In genomic region chr14:25310671-25311151, GRCm38 (mm10) we compare ENCODE assay signal across 9 mouse cellular contexts.
DNase-seq lines count a peak whose midpoint lies in the region; ATAC-seq and TF ChIP-seq lines count a peak whose summit lies in the region.
"Had no signal": no experiment of that assay in that cellular context is flagged by ENCODE, and none has a peak within 500 bp of the region (broad histone marks: within the 10 kb centered on the region; RNA-seq: fewer than 3 reads in every experiment).

No protein-coding gene starts in this region.

- ATAC-seq in lung, embryonic 15.5 days (ENCODE audit: borderline replicate concordance, extremely low read depth, low FRiP score, low TSS enrichment) = no peak
- no peak for ATAC-seq in heart, embryonic 11.5 days (replicated peaks; ENCODE audit: insufficient number of reproducible peaks, low FRiP score, low TSS enrichment)

- H3K27me3 ChIP-seq in lung, embryonic 15.5 days = no peaks in the 10 kb centered on the region
- H3K27me3 ChIP-seq in heart, embryonic 11.5 days (ENCODE audit: control insufficient read depth, insufficient read depth, low read length) = no peaks in the 10 kb centered on the region; the same call in 1 of the 2 replicates
- H3K27me3 ChIP-seq in kidney, adult 2 months (replicated peaks; ENCODE audit: control insufficient read depth, insufficient read depth, low read length) = no peaks in the 10 kb centered on the region
- H3K27me3 ChIP-seq in small intestine, adult 2 months (ENCODE audit: control insufficient read depth, insufficient read depth, low read length) = no peaks in the 10 kb centered on the region

- 62% methylated on average over 4 of the region's 4 CpGs for WGBS in lung, embryonic 15.5 days
- WGBS in heart, embryonic 11.5 days (ENCODE audit: insufficient replicate concordance) = 43% methylated on average over 4 of the region's 4 CpGs
- 55% methylated on average over 4 of the region's 4 CpGs for WGBS in kidney, adult 2 months
- WGBS in small intestine, adult 2 months = 46% methylated on average over 4 of the region's 4 CpGs

- no peak for DNase-seq in lung, postnatal 25 days (ENCODE audit: low spot score)
- peak; percentile 57 for DNase-seq in kidney, adult 2 months
- DNase-seq in embryo, embryonic 10.5 days (ENCODE audit: low spot score) = no peak
- DNase-seq in spleen, adult 18-20 months = no peak
- DNase-seq: adrenal gland, postnatal 36 days; cerebellum, adult 9-11 months had no signal

- peak overlapping the region; percentile 9; the same call in 1 of the 2 replicates for H3K27ac ChIP-seq in lung, embryonic 15.5 days
- peak overlapping the region; percentile 79 for H3K27ac ChIP-seq in heart, embryonic 11.5 days (ENCODE audit: low read depth, low read length)
- no peak overlapping the region for H3K27ac ChIP-seq in kidney, adult 2 months (ENCODE audit: insufficient read depth, low read depth, low read length)
- H3K27ac ChIP-seq in small intestine, adult 2 months (ENCODE audit: insufficient read depth, low read depth, low read length) = peak overlapping the region; percentile 5; the same call in 1 of the 2 replicates

- no peaks in the 10 kb centered on the region for H3K9me3 ChIP-seq in lung, embryonic 15.5 days
- H3K9me3 ChIP-seq in heart, embryonic 11.5 days (replicated peaks; ENCODE audit: control insufficient read depth, low read length) = no peaks in the 10 kb centered on the region

- TF ChIP-seq POLR2A in kidney, adult 2 months (IDR thresholded peaks at IDR 0.05; ENCODE audit: low read depth, low read length) = no peak
- TF ChIP-seq POLR2A in small intestine, adult 2 months (IDR thresholded peaks at IDR 0.05; ENCODE audit: low read depth, low read length) = no peak

- no peak overlapping the region for H3K4me2 ChIP-seq in lung, embryonic 15.5 days
- no peak overlapping the region for H3K4me2 ChIP-seq in heart, embryonic 11.5 days

- no peaks in the 10 kb centered on the region for H3K36me3 ChIP-seq in lung, embryonic 15.5 days
- no peaks in the 10 kb centered on the region for H3K36me3 ChIP-seq in heart, embryonic 11.5 days (ENCODE audit: control insufficient read depth, insufficient read depth, low read length)
- H3K36me3 ChIP-seq in kidney, adult 2 months (ENCODE audit: control insufficient read depth, insufficient read depth, low read length) = no peaks in the 10 kb centered on the region
- H3K36me3 ChIP-seq in small intestine, adult 2 months (ENCODE audit: control insufficient read depth, insufficient read depth, low read length) = no peaks in the 10 kb centered on the region

- peaks cover 30% of the 10 kb centered on the region for H3K4me1 ChIP-seq in lung, embryonic 15.5 days
- peaks cover 27% of the 10 kb centered on the region for H3K4me1 ChIP-seq in heart, embryonic 11.5 days (ENCODE audit: control insufficient read depth, insufficient read depth, low read length)
- 0 out of 2 replicates have a peak, but pooled peaks cover 7% of the 10 kb centered on the region for H3K4me1 ChIP-seq in kidney, adult 2 months (ENCODE audit: control insufficient read depth, insufficient read depth, low read length)
- peaks cover 55% of the 10 kb centered on the region for H3K4me1 ChIP-seq in small intestine, adult 2 months (ENCODE audit: control insufficient read depth, insufficient read depth, insufficient read length, low read length)

- TF ChIP-seq CTCF in kidney, adult 2 months (conservative IDR thresholded peaks at IDR 0.05; ENCODE audit: insufficient read depth, insufficient read length, low read depth, low read length) = no peak
- TF ChIP-seq CTCF in small intestine, adult 2 months (IDR thresholded peaks at IDR 0.05; ENCODE audit: extremely low read depth, insufficient read length, insufficient replicate concordance, low read depth, low read length) = no peak

- H3K9ac ChIP-seq in lung, embryonic 15.5 days = no peak overlapping the region
- H3K9ac ChIP-seq in heart, embryonic 11.5 days (ENCODE audit: low read depth, low read length) = peak overlapping the region; percentile 47

- no peak overlapping the region for H3K4me3 ChIP-seq in lung, embryonic 15.5 days
- H3K4me3 ChIP-seq in heart, embryonic 11.5 days (ENCODE audit: low read depth, low read length) = no peak overlapping the region
- H3K4me3 ChIP-seq in kidney, adult 2 months (ENCODE audit: insufficient read depth, low read depth, low read length) = no peak overlapping the region
- no peak overlapping the region for H3K4me3 ChIP-seq in small intestine, adult 2 months (ENCODE audit: low read depth, low read length)
